Mouse (Mus musculus): ENCODE data around the gene Krt18.

Gene Krt18

DNA sequence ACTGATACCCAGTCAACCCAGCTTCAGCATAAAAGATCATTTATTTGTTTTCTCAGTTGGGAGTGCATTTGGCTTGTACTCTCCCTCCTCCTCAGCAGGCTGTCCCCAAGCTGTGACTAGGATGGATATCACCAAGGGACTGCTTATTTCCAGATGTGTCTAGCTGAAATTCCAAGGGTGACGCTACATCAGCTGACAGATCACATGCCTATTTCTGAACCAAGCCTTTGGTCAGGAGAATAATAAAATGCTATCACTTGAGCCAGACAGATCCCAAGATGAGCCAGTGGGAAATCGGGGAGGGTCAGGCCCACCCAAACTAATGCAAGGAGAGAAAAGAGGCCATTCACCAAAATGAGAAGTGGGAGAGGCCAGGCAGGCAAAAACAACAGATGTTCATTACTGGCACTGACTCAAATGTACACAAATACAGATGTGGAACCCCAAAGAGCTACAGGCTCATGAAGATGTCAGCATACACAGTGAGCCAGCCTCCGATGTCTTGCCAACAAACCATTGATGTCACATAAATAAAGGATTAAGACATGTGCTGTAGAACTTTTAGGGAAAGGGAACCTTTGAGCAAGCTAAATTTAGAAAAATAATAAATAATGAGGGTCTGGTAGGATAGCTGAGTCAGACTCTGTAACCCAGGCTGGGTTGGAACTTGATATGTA lies 17.3 kb upstream of the Krt18 start:
- no peak for DNase-seq (ENCODE audit: low read depth, low spot score)

DNA sequence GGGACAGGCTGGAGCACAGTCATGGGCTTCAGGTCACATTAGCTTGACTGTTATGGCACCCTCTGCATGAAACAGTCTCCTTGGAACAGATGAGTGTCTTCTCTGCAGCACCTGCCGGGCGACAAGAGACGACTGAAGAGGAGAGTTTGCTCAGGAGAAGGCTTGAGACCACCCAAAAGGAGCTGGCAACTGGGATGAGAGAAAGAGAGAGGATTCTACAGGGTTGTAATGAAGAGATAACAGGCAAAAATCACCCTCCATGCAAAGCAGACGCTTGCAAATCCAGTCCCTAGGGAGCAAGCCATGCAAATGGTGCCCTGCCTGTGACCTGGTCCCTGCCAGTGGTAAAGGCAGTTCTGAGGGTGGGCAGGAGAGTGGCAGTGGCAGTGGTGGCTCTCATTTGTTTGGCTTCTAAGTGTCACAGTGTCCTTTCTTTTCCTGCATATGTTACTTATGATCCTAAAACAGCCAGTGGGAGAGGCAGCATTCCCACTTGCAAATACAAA lies 15.7 kb upstream of the Krt18 start:
- DNase-seq (ENCODE audit: low read depth, low spot score): no peak

- DNase-seq (ENCODE audit: low read depth, low spot score): no peak
Measured at GRCm38 (mm10) chr15:102013651-102014050, 14.3 kb upstream of the Krt18 start.

DNA sequence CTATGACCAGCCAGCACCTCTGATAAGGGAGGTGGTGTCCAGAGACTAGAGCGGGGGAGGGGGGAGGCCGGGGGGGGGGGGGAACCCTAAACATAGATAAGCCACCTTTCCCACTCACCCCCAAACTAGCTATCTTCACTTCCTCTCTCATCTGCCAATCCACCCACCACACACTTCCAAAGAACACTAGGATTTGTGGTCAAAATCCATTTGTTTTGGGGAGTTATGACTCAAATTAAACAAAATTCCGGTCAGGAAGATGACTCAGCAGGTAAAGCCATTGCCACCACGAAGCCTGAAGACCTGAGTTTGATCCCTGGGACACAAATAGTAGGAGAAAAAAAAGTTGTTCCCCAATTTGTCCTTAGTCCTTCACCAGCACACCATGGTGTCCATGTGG lies 13.1 kb upstream of the Krt18 start:
- no peak for DNase-seq (ENCODE audit: low read depth, low spot score)

DNA sequence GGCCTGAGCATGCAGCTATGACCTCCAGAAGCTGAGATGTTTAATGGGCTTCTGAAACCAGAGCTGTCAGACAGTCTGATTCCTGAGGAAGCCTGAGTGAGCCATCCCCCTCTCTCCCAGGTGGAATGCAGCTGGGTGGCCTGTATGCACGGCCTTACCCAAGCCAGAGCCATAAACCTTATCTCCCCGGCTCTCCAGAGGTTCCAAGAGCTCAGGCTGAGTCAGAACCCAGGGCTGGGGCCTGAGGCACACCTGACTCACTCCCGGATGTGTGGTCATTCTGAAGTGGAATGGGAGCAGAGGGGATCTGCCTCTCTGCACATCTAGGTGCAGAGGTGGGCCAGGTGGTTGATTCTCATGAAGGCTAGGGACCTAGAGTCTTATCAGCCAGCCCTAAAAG lies 11.9 kb upstream of the Krt18 start:
- no peak for DNase-seq (ENCODE audit: low read depth, low spot score)

DNA sequence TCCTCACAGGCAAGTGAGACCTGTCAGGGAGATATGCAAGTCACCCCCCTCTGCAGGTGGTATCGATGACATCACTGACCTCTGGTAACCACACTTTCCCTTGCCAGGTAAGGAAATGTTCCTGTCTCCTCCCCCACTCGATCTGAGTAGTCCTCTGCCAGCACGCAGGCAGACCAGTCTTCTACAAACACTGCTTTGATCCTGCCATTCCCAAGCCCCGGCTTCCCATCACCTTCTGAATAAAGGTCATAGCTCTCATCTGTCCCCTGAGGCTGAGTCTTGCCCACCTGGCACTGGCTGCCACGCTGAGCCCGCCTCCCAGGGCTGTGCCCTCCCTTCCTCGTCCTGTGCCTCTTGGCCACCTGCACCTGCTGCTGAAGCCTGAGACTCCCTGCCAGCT lies 11.2 kb upstream of the Krt18 start:
- DNase-seq (ENCODE audit: low read depth, low spot score): no peak

GRCm38 (mm10) chr15:102017918-102018463 lies 10.0 kb upstream of the Krt18 start:
- DNase-seq (ENCODE audit: low read depth, low spot score): peak; percentile 11

DNA sequence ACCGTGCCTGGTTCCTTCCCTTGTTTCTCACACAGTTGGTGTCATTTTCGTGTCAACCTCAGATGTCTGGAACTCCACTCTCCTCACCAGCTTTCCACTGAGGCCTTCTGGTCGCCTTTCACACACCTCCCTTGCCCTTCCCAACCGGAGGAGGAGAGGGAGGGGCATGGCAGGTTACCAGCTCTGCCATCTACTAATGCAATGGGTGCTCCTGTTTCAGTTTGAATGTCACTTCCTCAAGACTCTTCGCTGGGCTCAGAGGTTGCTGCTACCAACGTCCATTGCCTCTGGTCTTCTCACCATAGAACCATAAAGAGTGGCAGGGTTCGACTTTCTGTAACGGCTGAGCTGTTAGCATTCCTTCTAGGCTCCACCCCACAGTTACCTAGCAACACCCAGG lies 5.5 kb upstream of the Krt18 start:
- DNase-seq (ENCODE audit: low read depth, low spot score): no peak

DNA sequence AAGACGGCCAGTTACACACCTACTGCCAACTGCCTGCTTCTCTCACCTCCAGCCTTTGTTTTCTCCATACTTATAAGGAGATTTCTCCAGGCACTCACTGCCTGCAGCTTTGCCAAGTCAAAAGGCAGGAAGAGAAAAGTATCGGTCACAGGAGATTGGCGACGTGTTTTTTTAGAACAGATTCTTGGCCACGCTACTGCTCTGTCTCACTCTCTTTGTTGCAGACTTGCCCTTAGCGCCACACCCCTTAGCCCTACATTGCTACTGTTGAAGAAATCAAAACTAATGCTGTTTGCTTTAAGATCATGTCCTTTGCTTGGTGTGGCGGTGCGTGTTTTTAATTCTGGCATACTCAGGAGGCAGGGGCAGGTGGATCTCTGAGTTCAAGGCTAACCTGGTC lies 4.1 kb upstream of the Krt18 start:
- no peak for DNase-seq (ENCODE audit: low read depth, low spot score)

DNA sequence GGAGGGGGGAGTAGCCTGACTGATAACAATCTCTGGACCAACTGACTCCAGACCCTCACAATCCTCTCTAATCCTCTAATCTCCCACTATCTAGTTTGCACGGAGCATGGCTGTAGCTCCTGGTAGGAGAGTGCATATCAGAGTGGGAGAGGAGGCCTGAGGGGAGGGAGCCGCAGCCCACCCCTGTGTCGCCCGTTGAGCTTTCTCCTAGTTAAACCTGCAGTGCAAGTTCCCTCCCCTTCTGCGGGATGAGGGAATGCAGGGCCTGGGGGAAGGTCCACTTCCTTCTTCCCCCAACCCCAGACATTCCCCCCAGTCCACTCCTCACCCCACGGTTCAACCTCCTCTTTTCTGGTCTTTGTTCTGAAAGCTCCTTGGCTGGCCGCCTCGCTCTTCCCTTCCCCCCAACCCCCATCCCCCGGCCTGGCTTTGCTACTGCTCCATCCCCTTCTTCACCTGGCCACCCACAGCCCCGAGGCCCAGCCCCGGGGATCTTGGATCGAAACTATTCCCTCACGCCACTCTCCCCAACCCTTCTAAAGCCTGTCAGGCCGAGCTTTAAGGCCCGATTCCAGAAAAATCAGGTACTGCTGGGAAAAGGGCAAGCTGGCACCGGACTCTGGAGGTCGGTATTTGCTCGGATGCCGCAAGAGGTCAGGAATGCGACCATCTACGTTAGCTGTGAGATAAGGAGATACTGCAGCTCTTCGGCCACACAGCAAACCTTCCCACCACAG lies 2.7 kb upstream of the Krt18 start:
- no peak for DNase-seq (ENCODE audit: low read depth, low spot score)

DNA sequence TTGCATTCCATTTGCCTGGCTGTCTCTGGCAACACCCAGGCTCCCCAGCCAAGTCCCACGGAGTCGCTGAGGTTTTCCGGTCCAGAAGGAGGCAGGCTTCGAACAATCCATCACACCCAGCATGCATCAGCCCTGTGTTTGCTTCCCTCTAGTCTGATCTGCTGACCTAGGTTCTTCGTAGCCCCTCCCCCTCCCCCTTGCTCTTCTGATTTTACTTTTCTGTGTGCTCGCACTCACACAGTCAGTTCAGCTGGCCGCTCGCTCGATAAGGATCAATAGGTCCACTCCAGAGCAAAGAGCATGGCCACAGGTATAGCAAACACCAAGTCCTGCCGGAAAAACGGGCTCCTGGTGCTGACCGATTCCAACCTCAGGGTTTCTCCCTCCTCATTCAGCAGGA lies 1.6 kb upstream of the Krt18 start:
- no peak for DNase-seq (ENCODE audit: low read depth, low spot score)

DNA sequence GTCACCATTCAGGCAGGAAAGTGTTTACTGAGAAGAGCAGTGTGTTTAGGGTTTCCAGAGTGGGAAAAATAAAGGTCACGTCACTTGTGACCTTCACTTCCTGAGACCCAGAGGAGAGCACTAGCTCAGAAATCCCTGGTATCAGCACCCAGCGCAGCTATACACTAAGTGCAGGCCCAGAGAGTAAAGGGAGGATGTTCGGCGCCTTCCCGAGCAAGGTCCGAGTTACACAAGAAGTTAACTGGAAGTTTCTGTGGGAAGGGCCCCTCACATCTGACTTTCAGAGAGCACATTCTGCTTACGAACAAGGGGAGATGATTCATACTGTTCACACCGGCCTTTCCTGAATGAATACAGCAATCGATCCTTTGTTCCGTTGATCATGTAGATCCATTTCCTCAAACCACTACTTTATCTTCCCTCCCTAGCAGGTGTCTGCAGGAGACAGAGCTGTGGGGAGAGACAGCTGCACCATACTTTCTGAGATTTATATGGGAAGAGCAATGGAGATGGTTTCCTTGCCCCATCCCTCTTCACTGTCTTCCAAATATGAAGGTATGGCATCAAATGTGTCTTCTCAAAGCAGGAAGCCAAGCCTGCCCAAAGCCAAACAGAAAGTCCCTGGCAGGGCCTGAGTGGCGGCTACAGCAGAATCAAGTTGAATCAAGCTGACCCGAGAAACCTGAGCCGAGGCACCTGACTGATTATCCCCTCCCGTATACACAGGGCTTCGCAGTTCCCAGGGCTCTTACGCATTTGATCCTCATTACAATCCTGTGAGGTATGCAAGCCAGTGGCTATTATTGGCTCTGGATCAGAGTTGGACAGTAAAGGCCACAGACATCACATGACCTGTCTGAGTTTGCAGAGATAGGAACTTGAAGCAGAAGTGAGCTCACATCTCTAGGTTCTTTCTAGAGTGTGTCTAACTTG lies 6.4 kb downstream of the Krt18 start:
- no peak for DNase-seq (ENCODE audit: low read depth, low spot score)

DNA sequence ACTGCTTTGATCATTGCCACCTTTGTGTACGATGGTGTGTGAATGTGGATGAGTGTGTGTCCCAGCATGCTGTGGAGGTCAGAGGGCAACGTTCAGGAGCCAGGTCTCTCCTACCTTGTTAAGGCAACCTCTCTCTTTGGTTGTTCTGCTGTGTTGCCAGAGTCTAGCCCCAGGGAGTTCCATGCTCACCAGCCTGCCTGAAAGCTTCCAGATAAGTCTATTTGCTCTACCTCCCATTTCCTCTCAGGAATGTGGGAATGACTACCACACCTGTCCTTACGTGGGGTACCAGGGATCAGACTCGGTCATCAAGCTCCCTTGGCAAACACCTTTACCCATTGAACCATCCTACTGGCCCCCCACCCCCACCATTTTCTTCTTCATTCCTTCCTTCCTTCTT lies 12.3 kb downstream of the Krt18 start:
- no peak for DNase-seq (ENCODE audit: low read depth, low spot score)

DNA sequence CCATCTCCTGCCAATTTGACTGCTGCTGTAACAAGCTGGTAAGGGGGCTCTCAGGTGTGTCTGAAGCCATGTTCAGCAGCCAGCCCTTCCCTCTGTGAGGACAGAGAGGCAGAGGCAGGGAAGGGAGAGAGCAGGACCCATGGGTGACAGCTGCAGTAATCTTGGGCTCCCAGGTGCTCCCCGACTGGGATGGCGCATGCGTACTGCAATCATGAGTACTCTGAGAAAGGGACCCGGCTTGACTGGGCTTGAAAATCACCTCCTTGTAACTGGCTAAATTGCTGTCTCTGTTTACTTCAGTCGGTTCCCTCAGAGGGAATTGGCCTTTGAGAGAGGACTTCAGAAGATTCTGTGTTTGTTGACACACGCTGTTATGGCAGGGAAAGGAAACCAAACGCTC lies 14.0 kb downstream of the Krt18 start:
- DNase-seq (ENCODE audit: low read depth, low spot score): no peak

- DNase-seq (ENCODE audit: low read depth, low spot score): no peak
Measured at GRCm38 (mm10) chr15:102044745-102045144, 16.8 kb downstream of the Krt18 start.

GRCm38 (mm10) chr15:102045691-102046090 lies 17.7 kb downstream of the Krt18 start:
- no peak for DNase-seq (ENCODE audit: low read depth, low spot score)

DNA sequence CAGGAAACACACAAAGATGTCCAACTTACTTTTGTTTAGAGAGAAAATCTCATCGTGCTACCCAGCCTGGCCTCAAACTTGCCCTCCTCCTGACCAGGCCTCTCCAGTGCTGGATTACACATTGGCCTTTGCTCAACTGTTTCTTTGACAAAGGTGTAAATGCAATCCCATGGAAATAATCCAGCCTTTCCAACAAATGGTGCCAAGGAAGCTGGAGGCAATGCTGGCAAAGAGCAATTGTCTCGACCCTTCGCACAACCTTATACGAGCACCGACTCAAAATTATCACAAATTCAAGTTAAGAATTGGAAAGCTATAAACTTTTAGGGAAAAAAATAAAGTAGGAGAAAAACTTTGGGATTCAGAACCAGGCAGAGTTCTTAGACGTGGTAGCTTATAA lies 20.0 kb downstream of the Krt18 start:
- no peak for DNase-seq (ENCODE audit: low read depth, low spot score)

DNA sequence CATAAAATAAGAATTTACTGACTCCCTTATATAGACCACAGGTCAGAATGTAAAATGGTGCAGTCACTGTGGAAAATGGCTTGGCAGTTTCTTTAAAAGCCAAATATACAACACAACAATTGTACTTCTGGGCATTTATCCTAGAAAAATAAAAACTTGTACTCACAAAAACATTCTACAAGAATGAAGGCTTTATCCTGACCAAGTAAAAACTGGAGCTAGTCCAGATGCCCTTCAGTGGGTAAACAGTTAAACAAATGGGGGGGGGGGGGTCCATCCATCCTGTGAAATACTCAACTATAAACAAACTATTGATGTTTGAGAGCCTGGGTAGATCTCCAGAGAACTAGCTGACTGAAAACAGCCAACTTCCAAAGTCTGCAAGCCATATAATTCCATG lies 21.9 kb downstream of the Krt18 start:
- no peak for DNase-seq (ENCODE audit: low read depth, low spot score)

DNA sequence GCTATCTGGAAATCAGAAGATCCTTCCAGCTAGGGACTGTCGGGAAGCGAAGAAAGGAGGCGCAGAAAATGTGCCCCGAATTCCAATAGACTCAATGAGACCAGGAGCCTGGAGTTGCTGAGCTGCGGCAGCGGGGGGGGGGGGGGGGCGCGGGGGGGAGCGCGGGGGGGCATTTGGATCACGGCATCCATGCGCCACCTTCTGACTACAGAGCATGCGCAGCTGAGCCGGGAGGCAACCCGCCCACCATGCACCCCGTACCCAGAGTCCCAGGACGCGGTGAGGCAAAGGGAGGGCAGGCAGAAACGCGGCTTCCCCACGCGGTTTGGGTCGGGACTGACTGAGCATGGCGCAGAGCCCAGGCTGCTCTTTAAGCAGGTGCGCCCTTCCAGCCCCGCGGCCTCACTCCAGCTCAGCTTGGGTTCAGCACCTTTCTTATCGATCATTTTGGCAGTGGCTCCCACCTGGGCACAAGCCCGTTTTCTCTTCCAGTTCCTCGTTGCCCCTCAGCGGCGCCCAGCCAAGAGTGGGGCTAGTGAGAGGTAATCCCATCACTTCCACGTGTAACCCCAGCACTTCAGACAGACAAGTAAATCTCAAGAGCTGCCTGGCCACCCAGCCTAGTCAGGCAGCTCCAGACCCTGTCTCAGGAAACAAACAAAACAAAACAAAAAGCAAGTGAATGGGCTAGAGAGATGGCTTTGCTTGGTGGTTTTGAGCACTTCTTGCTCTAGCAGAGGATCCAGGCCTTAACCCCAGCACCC lies 24.1 kb downstream of the Krt18 start:
- peak; percentile 15 for DNase-seq (ENCODE audit: low read depth, low spot score)

- DNase-seq (ENCODE audit: low read depth, low spot score): no peak
Measured at GRCm38 (mm10) chr15:102056495-102057174, 28.7 kb downstream of the Krt18 start.

Data from CD4-positive, CD25-positive, alpha-beta regulatory T cell, adult 2 months (primary cell).